In genomic region chr5:22499437-22499836, GRCm38 (mm10) we compare ENCODE assay signal across 16 mouse cellular contexts.
"Had no signal": no experiment of that assay in that cellular context is flagged by ENCODE, and none has a peak within 500 bp of the region (broad histone marks: within the 10 kb centered on the region; RNA-seq: fewer than 3 reads in every experiment).

No protein-coding gene starts in this region.

- H3K9me3 ChIP-seq: liver, embryonic 15.5 days; midbrain, embryonic 10.5 days; midbrain, embryonic 12.5 days; neural tube, embryonic 12.5 days; stomach, embryonic 15.5 days had no signal

- H3K4me2 ChIP-seq: liver, embryonic 15.5 days; lung, embryonic 14.5 days; midbrain, embryonic 12.5 days; neural tube, embryonic 12.5 days; stomach, embryonic 15.5 days had no signal

- ATAC-seq: midbrain, embryonic 16.5 days had no signal

- H3K27me3 ChIP-seq: liver, embryonic 15.5 days; midbrain, embryonic 12.5 days; neural tube, embryonic 12.5 days; stomach, embryonic 15.5 days had no signal

- H3K4me3 ChIP-seq: liver, embryonic 15.5 days; midbrain, embryonic 10.5 days; midbrain, embryonic 12.5 days; neural tube, embryonic 12.5 days; stomach, embryonic 15.5 days had no signal

- H3K4me1 ChIP-seq: liver, embryonic 15.5 days; midbrain, embryonic 10.5 days; midbrain, embryonic 12.5 days; neural tube, embryonic 12.5 days; stomach, embryonic 15.5 days had no signal

- H3K9ac ChIP-seq: liver, embryonic 15.5 days; lung, embryonic 14.5 days; midbrain, embryonic 12.5 days; neural tube, embryonic 12.5 days; stomach, embryonic 15.5 days had no signal

- DNase-seq: lung, adult 18-20 months; lung, embryonic 14.5 days; lung, postnatal 10 days; lung, postnatal 4 days; midbrain, embryonic 14.5 days; right cerebral cortex, postnatal 14 days; thymus, adult 18-20 months; thymus, postnatal 14 days; thymus, postnatal 36 days had no signal

- H3K27ac ChIP-seq: liver, embryonic 15.5 days; midbrain, embryonic 10.5 days; midbrain, embryonic 12.5 days; neural tube, embryonic 12.5 days; stomach, embryonic 15.5 days; stomach, postnatal 0 days had no signal
